12 mouse cellular contexts compared by ENCODE assay signal in genomic region chr2:3649171-3649570, GRCm38 (mm10).
"Had no signal": no experiment of that assay in that cellular context is flagged by ENCODE, and none has a peak within 500 bp of the region (broad histone marks: within the 10 kb centered on the region; RNA-seq: fewer than 3 reads in every experiment).

No protein-coding gene starts in this region.

- DNase-seq: kidney, adult 8-10 months; kidney, postnatal 10 days; kidney, postnatal 36 days; liver; lung, adult 2 months; retina, postnatal 1 day; right cerebral cortex, postnatal 25 days; spleen, adult 18-20 months; thymus, adult 18-20 months; thymus, postnatal 36 days had no signal

- ATAC-seq: liver, embryonic 12.5 days; midbrain, embryonic 15.5 days had no signal
